Mouse (Mus musculus): Measurements from ENCODE around the gene Zfp239. TPM values are rescaled to one million over a fixed set of nuclear protein-coding genes. Genes with fewer than 3 reads are reported as not detected.

Gene Zfp239
- polyA plus RNA-seq (2012; ENCODE audit: low replicate concordance): 0.43 and 0.68 TPM in 2 replicates

GRCm38 (mm10) chr6:117861848-117862247, at the start of gene Zfp239:
TSS of gene Zfp239 (plus strand) at chr6:117862100.

DNA sequence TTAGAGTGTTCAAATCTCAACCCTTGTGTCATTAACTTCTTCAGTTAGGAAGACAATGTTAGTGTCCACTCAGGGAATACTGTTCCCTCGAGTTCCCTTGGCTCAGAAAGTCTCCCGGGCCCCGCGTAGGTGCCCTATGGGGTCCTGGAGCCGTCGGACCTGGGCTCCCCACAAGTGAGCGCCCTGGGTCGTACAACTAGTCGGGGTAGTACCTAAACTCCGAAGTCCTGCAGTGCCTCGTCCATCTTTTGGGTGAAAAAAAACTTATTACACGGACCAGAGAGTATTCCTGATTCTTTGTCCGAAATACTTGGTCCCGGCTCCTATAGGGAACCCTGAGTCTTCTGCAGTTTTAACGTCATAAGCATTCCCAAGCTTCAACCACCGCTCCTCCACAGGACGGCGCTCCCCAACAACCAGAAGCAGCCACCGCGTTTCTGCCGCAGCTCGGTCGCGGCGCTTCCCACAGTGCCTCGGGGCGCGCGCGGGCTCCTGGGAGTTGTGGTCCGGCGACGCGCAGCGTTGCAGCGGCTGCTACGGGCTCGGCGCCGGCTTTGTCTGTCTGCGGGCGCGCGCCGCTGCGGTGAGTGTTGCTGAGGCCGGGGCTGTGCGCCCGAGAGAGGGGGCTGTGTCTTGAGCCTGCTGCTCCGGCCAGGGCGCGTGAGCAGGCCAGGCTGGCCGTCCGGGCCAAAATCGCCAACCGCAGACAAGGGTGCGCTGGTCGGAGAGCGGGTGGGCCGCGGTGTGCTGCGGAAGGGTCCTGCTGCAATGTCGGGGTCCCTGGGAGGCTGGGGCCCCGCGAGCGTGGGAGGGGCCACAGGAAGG, 21.0 kb upstream of the Zfp239 start, which contains the start of gene Zfp637:
Zfp637 (plus strand) TSS at position 495 of the 825 bp plus-strand sequence.

DNA sequence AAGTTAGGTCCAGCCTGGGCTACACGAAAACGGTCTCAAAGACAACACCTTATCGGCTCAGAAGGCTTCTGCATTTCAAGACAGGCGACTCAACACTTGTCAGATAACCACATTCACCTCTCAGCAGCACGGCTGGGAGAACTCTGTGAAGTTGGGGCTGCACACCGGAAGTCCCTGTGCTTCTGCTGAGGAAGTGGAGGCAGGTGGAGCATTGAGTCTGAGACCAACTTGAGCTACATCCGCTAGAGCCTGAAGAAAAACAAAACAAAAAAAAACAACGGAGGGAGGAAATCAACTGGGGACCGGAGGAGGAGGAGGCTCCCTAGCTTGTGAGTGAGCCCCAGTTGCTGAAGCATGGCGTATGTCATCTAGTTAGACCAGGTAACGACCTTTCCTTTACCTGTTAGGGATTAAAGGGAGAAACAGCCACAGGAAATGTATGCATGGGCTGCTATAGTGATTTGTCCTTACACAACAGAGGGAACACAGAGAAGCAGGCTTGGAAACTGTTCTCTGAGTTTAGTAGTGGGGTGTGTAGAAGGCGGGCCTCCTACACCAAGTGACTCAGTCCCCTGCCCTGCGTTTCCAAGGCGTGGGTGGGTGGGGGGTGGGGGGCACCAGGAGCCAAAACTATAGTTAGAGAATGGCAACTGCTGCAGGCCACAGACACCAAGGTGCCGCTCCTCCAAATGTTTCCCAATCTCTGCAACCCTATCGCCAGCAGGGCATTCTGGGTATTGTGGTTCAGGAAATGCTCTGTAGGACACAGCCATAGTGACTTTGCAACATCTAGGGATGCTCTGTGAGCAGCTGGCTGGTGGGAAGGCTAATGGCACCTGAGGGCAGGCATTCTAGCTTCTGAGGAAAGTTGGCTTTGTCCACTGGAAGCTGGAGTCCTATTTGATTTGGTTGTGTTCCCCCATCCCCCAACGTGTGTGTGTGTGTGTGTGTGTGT, 38.5 kb downstream of the Zfp239 start, which contains the start of gene Hnrnpf:
Hnrnpf (plus strand) TSS at position 199 of the 955 bp plus-strand sequence.

Other genes starting within 250 kb of the Zfp239 start
- 1.7 and 10.4 TPM in 2 replicates for gene Zfp637, start 20.9 kb upstream of the Zfp239 start, polyA plus RNA-seq (2012; ENCODE audit: low replicate concordance)
- 77.0 and 125 TPM in 2 replicates for gene Hnrnpf, start 38.2 kb downstream of the Zfp239 start, polyA plus RNA-seq (2012; ENCODE audit: low replicate concordance)
- gene Fxyd4, start 75.6 kb downstream of the Zfp239 start, polyA plus RNA-seq (2012; ENCODE audit: low replicate concordance): not detected in 2 replicates
- gene Rasgef1a, start 149.3 kb downstream of the Zfp239 start, polyA plus RNA-seq (2012; ENCODE audit: low replicate concordance): 0.15 and 0.18 TPM in 2 replicates